Mouse (Mus musculus): Measurements from ENCODE around the gene Fstl3. TPM values are rescaled to one million over a fixed set of nuclear protein-coding genes. Genes with fewer than 3 reads are reported as not detected.

Gene Fstl3
- polyA plus RNA-seq, 1 experiment from 2014 or later = 18.1 TPM

DNA sequence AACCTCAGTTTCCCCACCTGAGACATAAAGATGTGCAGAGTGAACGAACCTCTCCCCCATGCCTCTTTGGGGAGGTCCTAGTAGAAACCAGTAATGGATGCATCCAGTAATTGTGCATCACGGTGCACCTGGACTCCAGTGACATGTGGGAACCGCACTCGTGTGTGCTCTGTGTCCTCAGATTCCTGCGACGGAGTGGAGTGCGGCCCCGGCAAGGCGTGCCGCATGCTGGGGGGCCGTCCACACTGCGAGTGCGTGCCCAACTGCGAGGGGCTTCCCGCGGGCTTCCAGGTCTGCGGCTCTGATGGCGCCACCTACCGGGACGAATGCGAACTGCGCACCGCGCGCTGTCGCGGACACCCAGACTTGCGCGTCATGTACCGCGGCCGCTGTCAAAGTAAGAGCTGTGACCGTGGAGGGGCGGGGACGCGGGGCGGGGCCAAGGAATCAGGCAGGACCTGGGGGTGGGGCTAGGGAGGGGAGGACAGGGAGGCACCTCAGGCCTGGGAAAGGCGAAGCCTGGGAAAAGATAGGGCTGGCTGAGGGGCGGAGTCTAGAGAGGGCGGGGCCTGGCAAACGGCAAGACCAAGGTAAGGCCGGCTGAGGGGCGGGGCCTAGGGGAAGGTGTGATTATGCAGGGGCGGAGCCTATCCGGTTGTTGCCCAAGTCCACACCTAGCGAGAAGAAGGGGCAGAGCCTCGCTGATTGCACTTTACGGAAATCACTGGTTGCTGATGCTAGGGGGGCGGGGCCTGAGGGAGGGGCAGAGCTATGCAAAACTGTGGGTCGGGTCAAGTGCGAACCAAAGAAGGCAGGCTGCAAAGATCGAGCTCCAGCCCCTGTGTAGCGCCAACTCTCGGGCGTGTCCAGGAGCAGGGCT is 3.0 kb downstream of the Fstl3 start:
- H3K4me2 ChIP-seq (ENCODE audit: low read depth, low read length) = peak overlapping the region; percentile 84

GRCm38 (mm10) chr10:79780664-79781015 is 3.6 kb downstream of the Fstl3 start:
- WGBS = 2% methylated on average over 13 of the region's 13 CpGs
- peak overlapping the region; percentile 62 for H3K9ac ChIP-seq (ENCODE audit: low read length)

More for the DNA sequence above, 3.0 kb downstream of the Fstl3 start:
- peaks cover 36% of the 10 kb centered on the region for H3K4me1 ChIP-seq (ENCODE audit: control insufficient read depth, insufficient read depth, low read length)
- H3K4me3 ChIP-seq (replicated peaks; ENCODE audit: low read length) = peak overlapping the region; percentile 54
- peak overlapping the region; percentile 66; the same call in 1 of the 2 replicates for H3K27ac ChIP-seq (ENCODE audit: low read length)
- peak; percentile 91 for ATAC-seq (ENCODE audit: insufficient read depth, low FRiP score)
- H3K27me3 ChIP-seq (ENCODE audit: control insufficient read depth, insufficient read depth, low read length) = no peaks in the 10 kb centered on the region
- no peaks in the 10 kb centered on the region for H3K9me3 ChIP-seq (replicated peaks; ENCODE audit: control insufficient read depth, low read length)
- H3K9ac ChIP-seq (ENCODE audit: low read length) = peak overlapping the region; percentile 65
- 2% methylated on average over 54 of the region's 55 CpGs for WGBS
- no peaks in the 10 kb centered on the region; the same call in 1 of the 2 replicates for H3K36me3 ChIP-seq (ENCODE audit: control insufficient read depth, insufficient read depth, low read length)

DNA sequence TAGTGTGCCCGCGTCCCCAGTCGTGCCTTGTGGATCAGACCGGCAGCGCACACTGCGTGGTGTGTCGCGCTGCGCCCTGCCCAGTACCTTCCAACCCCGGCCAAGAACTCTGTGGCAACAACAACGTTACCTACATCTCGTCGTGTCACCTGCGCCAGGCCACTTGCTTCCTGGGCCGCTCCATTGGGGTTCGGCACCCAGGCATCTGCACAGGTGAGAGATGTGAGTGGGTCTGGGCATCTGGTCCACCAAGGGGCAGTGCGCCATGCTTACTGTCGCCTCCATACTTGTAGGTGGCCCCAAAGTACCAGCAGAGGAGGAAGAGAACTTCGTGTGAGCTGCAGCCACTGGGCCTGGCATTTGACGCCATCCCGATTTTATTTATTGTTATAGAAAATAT is 4.1 kb downstream of the Fstl3 start:
- ATAC-seq (ENCODE audit: insufficient read depth, low FRiP score) = no peak
- H3K4me3 ChIP-seq (replicated peaks; ENCODE audit: low read length) = peak overlapping the region; percentile 54
- H3K4me2 ChIP-seq (ENCODE audit: low read depth, low read length) = peak overlapping the region; percentile 84
- H3K4me1 ChIP-seq (ENCODE audit: control insufficient read depth, insufficient read depth, low read length) = peaks cover 36% of the 10 kb centered on the region
- 29% methylated on average over 21 of the region's 21 CpGs for WGBS
- H3K36me3 ChIP-seq (ENCODE audit: control insufficient read depth, insufficient read depth, low read length) = no peaks in the 10 kb centered on the region; the same call in 1 of the 2 replicates
- peak overlapping the region; percentile 66 for H3K27ac ChIP-seq (ENCODE audit: low read length)
- no peaks in the 10 kb centered on the region for H3K27me3 ChIP-seq (ENCODE audit: control insufficient read depth, insufficient read depth, low read length)
- H3K9ac ChIP-seq (ENCODE audit: low read length) = peak overlapping the region; percentile 44
- H3K9me3 ChIP-seq (replicated peaks; ENCODE audit: control insufficient read depth, low read length) = no peaks in the 10 kb centered on the region

More at GRCm38 (mm10) chr10:79780664-79781015, 3.6 kb downstream of the Fstl3 start:
- H3K27ac ChIP-seq (ENCODE audit: low read length) = peak overlapping the region; percentile 66
- peak overlapping the region; percentile 84 for H3K4me2 ChIP-seq (ENCODE audit: low read depth, low read length)
- no peak for ATAC-seq (ENCODE audit: insufficient read depth, low FRiP score)
- no peaks in the 10 kb centered on the region for H3K27me3 ChIP-seq (ENCODE audit: control insufficient read depth, insufficient read depth, low read length)
- no peaks in the 10 kb centered on the region; the same call in 1 of the 2 replicates for H3K36me3 ChIP-seq (ENCODE audit: control insufficient read depth, insufficient read depth, low read length)
- H3K9me3 ChIP-seq (replicated peaks; ENCODE audit: control insufficient read depth, low read length) = no peaks in the 10 kb centered on the region
- H3K4me3 ChIP-seq (replicated peaks; ENCODE audit: low read length) = peak overlapping the region; percentile 54
- peaks cover 36% of the 10 kb centered on the region for H3K4me1 ChIP-seq (ENCODE audit: control insufficient read depth, insufficient read depth, low read length)

DNA sequence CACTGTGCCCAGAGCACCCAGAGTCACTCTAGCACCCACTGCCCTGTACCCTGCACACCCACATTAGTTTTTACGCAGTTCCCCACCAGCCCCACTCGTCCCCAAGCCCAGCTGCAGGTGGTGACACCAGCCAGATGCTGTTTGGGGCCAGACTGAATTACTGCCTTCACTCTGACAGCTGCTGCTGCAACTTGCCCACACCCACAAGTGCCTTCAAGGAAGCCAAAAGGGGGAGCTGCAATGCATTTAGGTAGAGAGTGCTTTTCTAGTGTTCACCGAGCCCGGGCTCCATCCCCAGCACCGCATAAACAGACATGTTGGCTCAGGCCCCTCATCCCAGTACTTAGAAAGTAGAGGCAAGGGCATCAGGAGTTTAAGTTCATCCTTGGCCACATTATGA is 4.9 kb downstream of the Fstl3 start:
- no peak for ATAC-seq (ENCODE audit: insufficient read depth, low FRiP score)
- Histone ChIP-seq H3K36me3 (ENCODE audit: control insufficient read depth, insufficient read depth, low read length) (no peaks in the 10 kb centered on the region; the same call in 1 of the 2 replicates), H3K27me3 (ENCODE audit: control insufficient read depth, insufficient read depth, low read length) (no peaks in the 10 kb centered on the region), H3K9ac (ENCODE audit: low read length) (no peak overlapping the region), H3K27ac (ENCODE audit: low read length) (no peak overlapping the region), H3K4me2 (ENCODE audit: low read depth, low read length) (no peak overlapping the region), H3K4me3 (replicated peaks; ENCODE audit: low read length) (no peak overlapping the region), H3K4me1 (ENCODE audit: control insufficient read depth, insufficient read depth, low read length) (peaks cover 34% of the 10 kb centered on the region), H3K9me3 (replicated peaks; ENCODE audit: control insufficient read depth, low read length) (no peaks in the 10 kb centered on the region)
- 62% methylated on average over 5 of the region's 5 CpGs for WGBS

DNA sequence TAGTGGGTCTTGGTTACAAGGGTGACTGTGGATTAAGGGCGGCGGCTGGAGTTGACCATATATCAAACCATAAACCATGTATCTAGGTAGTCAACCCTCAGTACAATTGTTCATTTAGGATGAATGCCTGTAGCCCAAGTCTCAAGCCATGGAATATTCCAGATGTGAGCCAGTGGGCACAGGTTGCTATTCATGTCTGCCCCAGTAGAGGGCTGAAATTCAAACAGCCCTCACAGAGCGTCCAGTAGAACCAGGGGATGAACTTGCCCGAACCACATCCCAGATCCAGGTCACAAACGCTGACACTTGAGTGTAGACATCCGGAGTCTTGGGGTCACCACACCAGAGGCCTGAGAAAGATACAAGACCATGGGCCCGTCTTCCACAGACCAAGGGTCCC is 6.0 kb downstream of the Fstl3 start:
- Histone ChIP-seq H3K9ac (ENCODE audit: low read length) (no peak overlapping the region), H3K27ac (ENCODE audit: low read length) (no peak overlapping the region), H3K4me3 (replicated peaks; ENCODE audit: low read length) (no peak overlapping the region), H3K4me1 (ENCODE audit: control insufficient read depth, insufficient read depth, low read length) (peaks cover 23% of the 10 kb centered on the region), H3K27me3 (ENCODE audit: control insufficient read depth, insufficient read depth, low read length) (no peaks in the 10 kb centered on the region), H3K36me3 (ENCODE audit: control insufficient read depth, insufficient read depth, low read length) (no peaks in the 10 kb centered on the region; the same call in 1 of the 2 replicates), H3K4me2 (ENCODE audit: low read depth, low read length) (no peak overlapping the region), H3K9me3 (replicated peaks; ENCODE audit: control insufficient read depth, low read length) (no peaks in the 10 kb centered on the region)
- WGBS = 64% methylated on average over 7 of the region's 7 CpGs
- ATAC-seq (ENCODE audit: insufficient read depth, low FRiP score) = no peak

- peaks cover 13% of the 10 kb centered on the region for H3K4me1 ChIP-seq (ENCODE audit: control insufficient read depth, insufficient read depth, low read length)
- WGBS = 47% methylated on average over 27 of the region's 27 CpGs
- no peak for ATAC-seq (ENCODE audit: insufficient read depth, low FRiP score)
- H3K9me3 ChIP-seq (replicated peaks; ENCODE audit: control insufficient read depth, low read length) = no peaks in the 10 kb centered on the region
- H3K27ac ChIP-seq (ENCODE audit: low read length) = no peak overlapping the region
- H3K4me3 ChIP-seq (replicated peaks; ENCODE audit: low read length) = no peak overlapping the region
- H3K36me3 ChIP-seq (ENCODE audit: control insufficient read depth, insufficient read depth, low read length) = no peaks in the 10 kb centered on the region; the same call in 1 of the 2 replicates
- no peak overlapping the region for H3K4me2 ChIP-seq (ENCODE audit: low read depth, low read length)
- no peak overlapping the region for H3K9ac ChIP-seq (ENCODE audit: low read length)
- no peaks in the 10 kb centered on the region for H3K27me3 ChIP-seq (ENCODE audit: control insufficient read depth, insufficient read depth, low read length)
Measured at GRCm38 (mm10) chr10:79783920-79784800, 7.1 kb downstream of the Fstl3 start.

GRCm38 (mm10) chr10:79788386-79789158 is 11.5 kb downstream of the Fstl3 start:
- Histone ChIP-seq H3K9me3 (replicated peaks; ENCODE audit: control insufficient read depth, low read length) (no peaks in the 10 kb centered on the region), H3K4me3 (replicated peaks; ENCODE audit: low read length) (no peak overlapping the region), H3K27me3 (ENCODE audit: control insufficient read depth, insufficient read depth, low read length) (no peaks in the 10 kb centered on the region), H3K36me3 (ENCODE audit: control insufficient read depth, insufficient read depth, low read length) (no peaks in the 10 kb centered on the region), H3K4me1 (ENCODE audit: control insufficient read depth, insufficient read depth, low read length) (no peaks in the 10 kb centered on the region), H3K4me2 (ENCODE audit: low read depth, low read length) (no peak overlapping the region), H3K27ac (ENCODE audit: low read length) (no peak overlapping the region), H3K9ac (ENCODE audit: low read length) (no peak overlapping the region)
- no peak for ATAC-seq (ENCODE audit: insufficient read depth, low FRiP score)
- WGBS = 34% methylated on average over 7 of the region's 7 CpGs

- Histone ChIP-seq H3K4me3 (replicated peaks; ENCODE audit: low read length) (no peak overlapping the region), H3K4me2 (ENCODE audit: low read depth, low read length) (no peak overlapping the region), H3K4me1 (ENCODE audit: control insufficient read depth, insufficient read depth, low read length) (peaks cover 7% of the 10 kb centered on the region), H3K9me3 (replicated peaks; ENCODE audit: control insufficient read depth, low read length) (no peaks in the 10 kb centered on the region), H3K27me3 (ENCODE audit: control insufficient read depth, insufficient read depth, low read length) (no peaks in the 10 kb centered on the region), H3K36me3 (ENCODE audit: control insufficient read depth, insufficient read depth, low read length) (no peaks in the 10 kb centered on the region), H3K27ac (ENCODE audit: low read length) (no peak overlapping the region), H3K9ac (ENCODE audit: low read length) (no peak overlapping the region)
- no peak for ATAC-seq (ENCODE audit: insufficient read depth, low FRiP score)
- 59% methylated on average over 2 of the region's 2 CpGs for WGBS
Measured at GRCm38 (mm10) chr10:79789581-79789980, 12.5 kb downstream of the Fstl3 start.

Data from stomach, embryonic 16.5 days (tissue).